Mouse (Mus musculus): ENCODE data around the gene Gpr39. TPM values are rescaled to one million over a fixed set of nuclear protein-coding genes. Genes with fewer than 3 reads are reported as not detected.

The Gpr39 gene
- polyA plus RNA-seq, 1 experiment from 2014 or later: 3.7 TPM

DNA sequence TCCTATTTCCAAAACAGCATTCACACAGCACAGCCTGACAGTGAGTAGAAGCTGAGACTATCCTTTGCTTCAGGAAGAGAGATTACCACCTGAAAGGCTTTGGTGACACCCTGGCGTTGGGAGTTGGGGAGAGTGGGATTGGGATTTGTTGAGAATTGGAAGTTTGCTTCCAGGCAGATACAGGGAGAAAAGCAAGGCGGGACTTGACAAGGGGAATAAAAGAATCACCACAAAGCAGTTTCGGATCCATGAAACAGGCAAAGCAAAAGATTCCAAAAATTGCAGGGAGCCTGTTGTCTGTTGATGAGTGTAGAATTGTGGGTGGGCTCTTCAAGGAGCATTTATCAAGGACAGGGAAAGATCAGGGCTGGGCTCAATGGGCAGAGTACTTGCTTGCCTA is 38.5 kb downstream of the Gpr39 start:
- Histone ChIP-seq H3K27me3 (ENCODE audit: control insufficient read depth, insufficient read depth, low read length) (no peaks in the 10 kb centered on the region), H3K27ac (ENCODE audit: low read depth, low read length) (no peak overlapping the region), H3K4me1 (ENCODE audit: control insufficient read depth, insufficient read depth, low read length) (no peaks in the 10 kb centered on the region), H3K36me3 (ENCODE audit: control insufficient read depth, insufficient read depth, low read length) (no peaks in the 10 kb centered on the region), H3K9me3 (ENCODE audit: control insufficient read depth, low read length) (no peaks in the 10 kb centered on the region), H3K4me2 (replicated peaks; ENCODE audit: low read depth, low read length) (no peak overlapping the region), H3K4me3 (ENCODE audit: low read length) (no peak overlapping the region), H3K9ac (ENCODE audit: low read depth, low read length) (no peak overlapping the region)
- no peak for ATAC-seq (ENCODE audit: low FRiP score, low TSS enrichment)
- WGBS: 83% methylated on average over 3 of the region's 3 CpGs

DNA sequence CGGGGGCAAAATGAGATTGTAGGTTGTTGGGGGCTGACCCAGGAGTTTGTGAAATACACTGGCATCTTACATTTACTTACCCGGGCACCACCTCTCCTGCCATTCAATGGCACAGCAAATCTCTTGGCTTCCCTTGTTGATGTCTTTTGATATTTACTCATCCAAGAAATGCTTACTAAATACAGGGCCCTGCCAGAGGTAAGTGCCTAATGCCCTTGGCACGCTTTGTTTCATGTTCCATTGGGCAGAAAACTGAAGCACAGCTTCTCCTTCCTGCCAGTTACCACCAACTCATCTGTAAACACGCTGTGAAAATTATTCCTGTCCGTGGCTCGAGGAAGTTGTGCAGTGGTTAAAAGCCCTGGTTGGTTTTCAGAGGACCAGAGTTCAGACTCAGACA is 39.4 kb downstream of the Gpr39 start:
- no peak overlapping the region for H3K27ac ChIP-seq (ENCODE audit: low read depth, low read length)
- H3K9ac ChIP-seq (ENCODE audit: low read depth, low read length): no peak overlapping the region
- H3K36me3 ChIP-seq (ENCODE audit: control insufficient read depth, insufficient read depth, low read length): no peaks in the 10 kb centered on the region
- H3K9me3 ChIP-seq (ENCODE audit: control insufficient read depth, low read length): no peaks in the 10 kb centered on the region
- WGBS: 77% methylated on average over 6 of the region's 6 CpGs
- no peak overlapping the region for H3K4me2 ChIP-seq (replicated peaks; ENCODE audit: low read depth, low read length)
- no peaks in the 10 kb centered on the region for H3K4me1 ChIP-seq (ENCODE audit: control insufficient read depth, insufficient read depth, low read length)
- no peaks in the 10 kb centered on the region for H3K27me3 ChIP-seq (ENCODE audit: control insufficient read depth, insufficient read depth, low read length)
- ATAC-seq (ENCODE audit: low FRiP score, low TSS enrichment): no peak
- no peak overlapping the region for H3K4me3 ChIP-seq (ENCODE audit: low read length)

DNA sequence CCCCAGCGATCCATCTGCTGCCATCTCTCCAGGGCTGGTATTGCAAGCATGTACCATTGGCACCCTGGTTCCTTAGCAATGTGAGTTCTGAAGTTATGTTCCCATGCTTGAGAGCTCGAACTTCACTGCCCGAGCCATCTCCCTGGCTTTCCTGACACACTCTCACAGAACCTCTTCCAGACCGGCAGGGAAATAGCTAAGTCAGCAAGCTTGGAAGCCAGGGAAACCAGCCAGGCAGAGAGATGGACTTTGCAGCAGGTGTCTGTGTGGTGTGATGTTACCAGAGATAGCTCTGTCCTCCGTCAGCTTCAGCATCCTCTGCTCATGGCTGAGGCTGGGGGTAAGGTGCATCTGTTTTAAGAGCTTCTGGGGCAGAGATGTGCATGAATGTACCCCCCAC is 41.1 kb downstream of the Gpr39 start:
- Histone ChIP-seq H3K4me2 (replicated peaks; ENCODE audit: low read depth, low read length) (no peak overlapping the region), H3K27me3 (ENCODE audit: control insufficient read depth, insufficient read depth, low read length) (no peaks in the 10 kb centered on the region), H3K27ac (ENCODE audit: low read depth, low read length) (no peak overlapping the region), H3K4me3 (ENCODE audit: low read length) (no peak overlapping the region), H3K36me3 (ENCODE audit: control insufficient read depth, insufficient read depth, low read length) (no peaks in the 10 kb centered on the region), H3K9me3 (ENCODE audit: control insufficient read depth, low read length) (no peaks in the 10 kb centered on the region), H3K4me1 (ENCODE audit: control insufficient read depth, insufficient read depth, low read length) (no peaks in the 10 kb centered on the region), H3K9ac (ENCODE audit: low read depth, low read length) (no peak overlapping the region)
- ATAC-seq (ENCODE audit: low FRiP score, low TSS enrichment): no peak
- 73% methylated on average over 5 of the region's 5 CpGs for WGBS

DNA sequence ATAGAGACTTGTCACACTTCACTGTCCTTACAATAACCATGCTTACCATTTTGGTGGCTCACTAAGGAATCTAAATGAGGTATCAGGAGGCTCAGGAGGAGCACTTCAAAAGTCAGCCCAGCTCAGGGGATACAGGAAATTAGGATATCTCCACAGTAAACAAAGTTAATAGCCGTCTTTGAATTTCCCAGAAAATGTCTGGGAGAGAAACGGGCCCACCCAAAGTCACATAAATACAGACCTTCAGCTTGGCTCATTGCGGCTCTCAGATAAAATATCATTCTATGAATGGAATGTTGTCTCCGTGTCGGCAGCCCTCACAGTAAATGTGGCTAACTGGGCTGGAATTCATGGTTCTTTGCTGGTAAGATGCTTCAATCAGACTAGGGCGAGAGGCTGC is 42.3 kb downstream of the Gpr39 start:
- ATAC-seq (ENCODE audit: low FRiP score, low TSS enrichment): no peak
- Histone ChIP-seq H3K9ac (ENCODE audit: low read depth, low read length) (no peak overlapping the region), H3K4me2 (replicated peaks; ENCODE audit: low read depth, low read length) (no peak overlapping the region), H3K4me3 (ENCODE audit: low read length) (no peak overlapping the region), H3K27me3 (ENCODE audit: control insufficient read depth, insufficient read depth, low read length) (no peaks in the 10 kb centered on the region), H3K27ac (ENCODE audit: low read depth, low read length) (no peak overlapping the region), H3K36me3 (ENCODE audit: control insufficient read depth, insufficient read depth, low read length) (no peaks in the 10 kb centered on the region), H3K9me3 (ENCODE audit: control insufficient read depth, low read length) (no peaks in the 10 kb centered on the region), H3K4me1 (ENCODE audit: control insufficient read depth, insufficient read depth, low read length) (no peaks in the 10 kb centered on the region)
- whole genome bisulfite sequencing: 64% methylated on average over 6 of the region's 6 CpGs

DNA sequence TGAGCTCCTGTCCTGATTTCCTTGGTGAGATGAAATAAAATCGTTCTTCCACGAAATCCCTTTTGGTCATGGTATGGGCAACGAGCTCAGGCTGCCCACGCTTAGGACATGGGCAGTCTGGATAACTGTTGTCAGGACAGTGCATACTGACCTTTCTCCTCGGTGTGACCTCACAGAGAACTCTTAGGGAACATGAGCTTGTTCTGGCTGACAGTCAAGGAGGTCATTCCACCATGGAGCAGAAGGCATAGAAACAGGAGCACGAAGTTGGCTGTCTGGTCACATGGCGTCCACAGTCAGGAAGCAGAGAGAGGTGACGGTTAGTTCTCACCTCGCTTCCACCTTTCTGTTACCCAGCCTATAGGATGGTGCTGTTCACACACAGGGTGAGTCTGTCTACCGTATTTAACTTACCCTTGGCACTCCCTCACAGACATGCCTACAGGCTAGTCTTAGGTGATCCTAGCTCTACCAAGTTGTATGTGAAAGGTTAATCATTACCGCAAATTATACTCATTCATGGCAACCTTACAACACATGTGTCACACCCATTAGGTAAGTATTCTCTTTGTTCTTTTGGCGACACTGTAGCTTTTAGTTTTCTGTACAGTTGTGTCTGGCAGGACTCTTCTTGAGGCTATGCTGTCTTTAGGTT is 44.4 kb downstream of the Gpr39 start:
- no peak for ATAC-seq (ENCODE audit: low FRiP score, low TSS enrichment)
- no peaks in the 10 kb centered on the region for H3K36me3 ChIP-seq (ENCODE audit: control insufficient read depth, insufficient read depth, low read length)
- 89% methylated on average over 12 of the region's 12 CpGs for WGBS

DNA sequence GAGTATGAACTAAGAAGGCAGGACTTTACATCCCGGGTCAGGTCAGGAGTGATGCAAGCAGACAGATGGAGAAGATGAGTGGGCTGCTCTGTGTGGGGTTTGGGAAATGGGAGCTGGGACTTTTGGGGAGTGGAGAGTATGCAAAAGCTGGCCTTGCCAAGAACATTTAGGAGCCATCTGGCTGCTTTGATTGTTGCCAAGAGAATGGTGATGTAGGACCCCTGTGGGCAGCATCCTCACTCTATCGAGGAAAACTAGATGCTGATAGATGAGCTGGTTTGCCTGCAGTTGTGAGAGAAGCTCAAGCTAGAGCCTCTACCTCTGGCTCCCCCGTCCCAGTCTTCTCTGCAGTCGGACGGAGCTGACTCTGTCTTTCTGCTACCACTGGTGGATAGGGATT is 47.5 kb downstream of the Gpr39 start:
- H3K27ac ChIP-seq (ENCODE audit: low read depth, low read length): no peak overlapping the region
- H3K9ac ChIP-seq (ENCODE audit: low read depth, low read length): no peak overlapping the region
- ATAC-seq (ENCODE audit: low FRiP score, low TSS enrichment): no peak
- H3K36me3 ChIP-seq (ENCODE audit: control insufficient read depth, insufficient read depth, low read length): no peaks in the 10 kb centered on the region
- H3K9me3 ChIP-seq (ENCODE audit: control insufficient read depth, low read length): no peaks in the 10 kb centered on the region
- no peaks in the 10 kb centered on the region for H3K4me1 ChIP-seq (ENCODE audit: control insufficient read depth, insufficient read depth, low read length)
- H3K4me3 ChIP-seq (ENCODE audit: low read length): no peak overlapping the region
- H3K27me3 ChIP-seq (ENCODE audit: control insufficient read depth, insufficient read depth, low read length): no peaks in the 10 kb centered on the region
- no peak overlapping the region for H3K4me2 ChIP-seq (replicated peaks; ENCODE audit: low read depth, low read length)
- WGBS: 86% methylated on average over 5 of the region's 5 CpGs

More for the DNA sequence above, 44.4 kb downstream of the Gpr39 start:
- H3K4me3 ChIP-seq (ENCODE audit: low read length): no peak overlapping the region
- H3K27me3 ChIP-seq (ENCODE audit: control insufficient read depth, insufficient read depth, low read length): no peaks in the 10 kb centered on the region
- H3K4me1 ChIP-seq (ENCODE audit: control insufficient read depth, insufficient read depth, low read length): no peaks in the 10 kb centered on the region
- no peaks in the 10 kb centered on the region for H3K9me3 ChIP-seq (ENCODE audit: control insufficient read depth, low read length)
- no peak overlapping the region for H3K9ac ChIP-seq (ENCODE audit: low read depth, low read length)
- H3K27ac ChIP-seq (ENCODE audit: low read depth, low read length): no peak overlapping the region
- no peak overlapping the region for H3K4me2 ChIP-seq (replicated peaks; ENCODE audit: low read depth, low read length)

DNA sequence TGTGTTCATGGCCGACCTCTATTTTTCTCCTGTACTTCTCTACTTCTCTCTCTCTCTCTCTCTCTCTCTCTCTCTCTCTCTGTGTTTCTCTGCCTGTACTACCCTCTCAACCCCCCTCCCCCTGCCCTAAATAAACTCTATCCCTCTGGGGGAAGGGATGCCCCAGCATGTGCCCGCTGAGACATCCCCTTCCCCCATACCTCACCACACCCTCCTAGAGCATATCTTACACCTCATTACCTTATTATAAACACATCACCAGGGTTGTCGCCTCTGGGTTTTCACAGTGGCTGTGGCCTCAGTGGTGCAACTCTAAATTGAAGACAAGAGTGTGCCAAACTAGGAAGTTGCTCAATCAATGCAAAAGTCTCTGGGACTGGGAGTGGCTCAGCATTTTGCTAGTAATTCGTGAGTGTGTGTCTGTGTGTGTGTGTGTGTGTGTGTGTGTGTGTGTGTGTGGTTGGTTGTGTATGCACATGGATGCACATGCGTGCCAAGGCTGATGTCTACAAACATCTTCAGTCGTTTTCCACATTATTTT is 52.3 kb downstream of the Gpr39 start:
- Histone ChIP-seq H3K9ac (ENCODE audit: low read depth, low read length) (no peak overlapping the region), H3K4me3 (ENCODE audit: low read length) (no peak overlapping the region), H3K9me3 (ENCODE audit: control insufficient read depth, low read length) (no peaks in the 10 kb centered on the region), H3K4me1 (ENCODE audit: control insufficient read depth, insufficient read depth, low read length) (no peaks in the 10 kb centered on the region), H3K27me3 (ENCODE audit: control insufficient read depth, insufficient read depth, low read length) (no peaks in the 10 kb centered on the region), H3K4me2 (replicated peaks; ENCODE audit: low read depth, low read length) (no peak overlapping the region), H3K36me3 (ENCODE audit: control insufficient read depth, insufficient read depth, low read length) (no peaks in the 10 kb centered on the region), H3K27ac (ENCODE audit: low read depth, low read length) (no peak overlapping the region)
- no peak for ATAC-seq (ENCODE audit: low FRiP score, low TSS enrichment)
- 80% methylated on average over 6 of the region's 6 CpGs for WGBS

DNA sequence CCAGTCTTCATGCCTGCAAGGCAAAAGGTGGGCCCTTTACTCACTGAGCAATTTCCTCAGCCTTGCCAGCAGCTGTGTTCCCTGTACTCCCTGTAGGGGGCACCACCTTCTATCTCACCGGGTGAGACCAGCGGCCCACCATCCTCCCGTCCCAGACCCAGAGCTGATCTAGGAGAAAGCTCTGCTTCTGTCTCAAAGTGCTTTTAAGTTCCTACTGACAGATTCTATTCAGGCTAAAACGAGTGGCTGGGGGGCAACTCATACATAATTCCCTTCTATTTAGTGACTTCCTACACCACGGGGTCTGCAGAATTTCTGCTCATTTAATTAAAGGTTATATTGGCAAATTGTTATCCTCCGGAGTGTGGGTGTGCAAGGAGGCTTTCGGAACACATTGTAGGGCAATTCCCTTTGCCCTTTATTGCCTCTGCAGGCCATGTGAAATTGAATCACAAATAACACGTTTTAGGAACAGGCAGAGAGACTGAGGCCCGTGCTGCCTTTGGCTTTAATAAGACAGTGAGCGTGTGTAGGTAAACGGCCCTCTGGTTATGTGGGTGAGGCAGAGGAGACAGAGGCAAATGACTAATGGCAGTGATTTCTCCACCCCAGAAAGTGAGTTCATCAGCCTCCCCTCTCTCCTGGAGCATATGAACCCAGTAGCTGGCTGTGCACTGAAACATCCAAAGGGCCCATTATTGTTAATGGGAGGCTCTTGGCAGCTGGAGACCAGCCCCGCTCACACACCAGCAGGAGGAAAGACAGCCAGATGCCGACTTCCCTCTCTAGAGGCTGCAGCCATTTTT is 53.1 kb downstream of the Gpr39 start:
- no peak overlapping the region for H3K4me3 ChIP-seq (ENCODE audit: low read length)
- no peaks in the 10 kb centered on the region for H3K36me3 ChIP-seq (ENCODE audit: control insufficient read depth, insufficient read depth, low read length)
- H3K9me3 ChIP-seq (ENCODE audit: control insufficient read depth, low read length): no peaks in the 10 kb centered on the region
- no peak overlapping the region for H3K4me2 ChIP-seq (replicated peaks; ENCODE audit: low read depth, low read length)
- no peaks in the 10 kb centered on the region for H3K4me1 ChIP-seq (ENCODE audit: control insufficient read depth, insufficient read depth, low read length)
- H3K9ac ChIP-seq (ENCODE audit: low read depth, low read length): no peak overlapping the region
- H3K27ac ChIP-seq (ENCODE audit: low read depth, low read length): no peak overlapping the region
- no peaks in the 10 kb centered on the region for H3K27me3 ChIP-seq (ENCODE audit: control insufficient read depth, insufficient read depth, low read length)
- no peak for ATAC-seq (ENCODE audit: low FRiP score, low TSS enrichment)
- 62% methylated on average over 13 of the region's 13 CpGs for WGBS

DNA sequence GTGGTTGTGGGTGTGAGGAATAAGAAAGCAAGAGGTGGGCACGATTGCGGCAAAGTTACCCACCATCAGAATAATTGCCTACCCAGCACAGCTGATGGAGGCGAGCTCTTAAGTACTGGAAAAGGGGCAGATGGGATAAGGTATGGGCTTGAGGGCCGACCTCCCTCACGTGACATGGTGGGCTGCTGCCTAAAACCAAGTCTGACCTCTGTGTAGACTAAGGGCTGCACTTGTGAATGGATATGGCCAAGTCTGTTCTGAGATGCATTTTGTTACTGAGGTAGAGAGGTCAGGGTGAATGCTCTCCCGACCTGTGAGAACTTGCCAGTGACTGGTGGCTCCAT is 53.7 kb downstream of the Gpr39 start:
- Histone ChIP-seq H3K9me3 (ENCODE audit: control insufficient read depth, low read length) (no peaks in the 10 kb centered on the region), H3K4me1 (ENCODE audit: control insufficient read depth, insufficient read depth, low read length) (no peaks in the 10 kb centered on the region), H3K27ac (ENCODE audit: low read depth, low read length) (no peak overlapping the region), H3K9ac (ENCODE audit: low read depth, low read length) (no peak overlapping the region), H3K4me2 (replicated peaks; ENCODE audit: low read depth, low read length) (no peak overlapping the region), H3K36me3 (ENCODE audit: control insufficient read depth, insufficient read depth, low read length) (no peaks in the 10 kb centered on the region), H3K27me3 (ENCODE audit: control insufficient read depth, insufficient read depth, low read length) (no peaks in the 10 kb centered on the region), H3K4me3 (ENCODE audit: low read length) (no peak overlapping the region)
- ATAC-seq (ENCODE audit: low FRiP score, low TSS enrichment): no peak
- 94% methylated on average over 6 of the region's 6 CpGs for WGBS

Data from kidney, embryonic 14.5 days (tissue).